Mouse (Mus musculus): ENCODE measurements around the gene Lactb.

GRCm38 (mm10) chr9:66905990-66906389, 69.3 kb downstream of the Lactb start:
- TF ChIP-seq GATA1 (IDR thresholded peaks at IDR 0.05; ENCODE audit: borderline replicate concordance, low read length), result no peak
- no peak for TF ChIP-seq FLI1 (IDR thresholded peaks at IDR 0.05; ENCODE audit: low read length)
